Mouse (Mus musculus): ENCODE measurements at regions not wholly inside any gene's neighbourhood (a gene's known extent, or its start where the extent isn't known, plus 50 kb on each side); places are given as distances from the start of the nearest gene placed in this dataset.

GRCm38 (mm10) chr10:91883155-91883554 is 702.0 kb upstream of the Tmpo start:
- Histone ChIP-seq H3K9me3 (ENCODE audit: low read length) (no peaks in the 10 kb centered on the region), H3K4me2 (ENCODE audit: low read depth, low read length, poor library complexity, severe bottlenecking) (no peak overlapping the region), H3K27ac (ENCODE audit: low read depth, low read length) (no peak overlapping the region), H3K9ac (replicated peaks; ENCODE audit: low read length, poor library complexity, severe bottlenecking) (no peak overlapping the region), H3K4me3 (ENCODE audit: low read depth, low read length) (no peak overlapping the region), H3K36me3 (ENCODE audit: insufficient read depth, low read length) (no peaks in the 10 kb centered on the region), H3K4me1 (ENCODE audit: insufficient read depth, low read length) (peaks cover 5% of the 10 kb centered on the region; the same call in 1 of the 2 replicates), H3K27me3 (ENCODE audit: insufficient read depth, low read length) (no peaks in the 10 kb centered on the region)
- 78% methylated on average over 5 of the region's 5 CpGs for WGBS
- peak; percentile 61 for TF ChIP-seq CTCF (IDR thresholded peaks at IDR 0.05)
- ATAC-seq (ENCODE audit: low FRiP score), result no peak
- no peak for DNase-seq (ENCODE audit: low spot score)

- H3K27ac ChIP-seq (ENCODE audit: low read depth, low read length), result no peak overlapping the region
- H3K36me3 ChIP-seq (ENCODE audit: insufficient read depth, low read length), result no peaks in the 10 kb centered on the region
- 71% methylated on average over 4 of the region's 4 CpGs for WGBS
- DNase-seq (ENCODE audit: low spot score), result no peak
- ATAC-seq (ENCODE audit: low FRiP score), result no peak
- H3K27me3 ChIP-seq (ENCODE audit: insufficient read depth, low read length), result no peaks in the 10 kb centered on the region
- H3K9me3 ChIP-seq (ENCODE audit: low read length), result no peaks in the 10 kb centered on the region
- no peak overlapping the region for H3K9ac ChIP-seq (replicated peaks; ENCODE audit: low read length, poor library complexity, severe bottlenecking)
- no peak overlapping the region for H3K4me2 ChIP-seq (ENCODE audit: low read depth, low read length, poor library complexity, severe bottlenecking)
- H3K4me3 ChIP-seq (ENCODE audit: low read depth, low read length), result no peak overlapping the region
- TF ChIP-seq CTCF (IDR thresholded peaks at IDR 0.05), result no peak
- peaks cover 5% of the 10 kb centered on the region; the same call in 1 of the 2 replicates for H3K4me1 ChIP-seq (ENCODE audit: insufficient read depth, low read length)
Observed at GRCm38 (mm10) chr10:91882481-91882880, 701.4 kb upstream of the Tmpo start.

- no peak for ATAC-seq (ENCODE audit: low FRiP score)
- H3K9ac ChIP-seq (replicated peaks; ENCODE audit: low read length, poor library complexity, severe bottlenecking), result no peak overlapping the region
Observed at GRCm38 (mm10) chr10:91881521-91882228, 700.6 kb upstream of the Tmpo start.

GRCm38 (mm10) chr10:91875450-91875849 is 694.3 kb upstream of the Tmpo start:
- Histone ChIP-seq H3K4me3 (ENCODE audit: low read depth, low read length) (no peak overlapping the region), H3K9ac (replicated peaks; ENCODE audit: low read length, poor library complexity, severe bottlenecking) (no peak overlapping the region), H3K4me2 (ENCODE audit: low read depth, low read length, poor library complexity, severe bottlenecking) (no peak overlapping the region), H3K27ac (ENCODE audit: low read depth, low read length) (no peak overlapping the region), H3K36me3 (ENCODE audit: insufficient read depth, low read length) (no peaks in the 10 kb centered on the region), H3K27me3 (ENCODE audit: insufficient read depth, low read length) (no peaks in the 10 kb centered on the region), H3K9me3 (ENCODE audit: low read length) (no peaks in the 10 kb centered on the region), H3K4me1 (ENCODE audit: insufficient read depth, low read length) (no peaks in the 10 kb centered on the region)
- 85% methylated on average over 3 of the region's 3 CpGs for WGBS
- no peak for ATAC-seq (ENCODE audit: low FRiP score)
- TF ChIP-seq CTCF (IDR thresholded peaks at IDR 0.05), result no peak
- DNase-seq (ENCODE audit: low spot score), result no peak

More at GRCm38 (mm10) chr10:91881521-91882228, 700.6 kb upstream of the Tmpo start:
- Histone ChIP-seq H3K27me3 (ENCODE audit: insufficient read depth, low read length) (no peaks in the 10 kb centered on the region), H3K9me3 (ENCODE audit: low read length) (no peaks in the 10 kb centered on the region), H3K4me3 (ENCODE audit: low read depth, low read length) (no peak overlapping the region), H3K4me1 (ENCODE audit: insufficient read depth, low read length) (peaks cover 5% of the 10 kb centered on the region; the same call in 1 of the 2 replicates), H3K36me3 (ENCODE audit: insufficient read depth, low read length) (no peaks in the 10 kb centered on the region), H3K27ac (ENCODE audit: low read depth, low read length) (no peak overlapping the region), H3K4me2 (ENCODE audit: low read depth, low read length, poor library complexity, severe bottlenecking) (no peak overlapping the region)
- TF ChIP-seq CTCF (IDR thresholded peaks at IDR 0.05), result no peak
- 15% methylated on average over 9 of the region's 9 CpGs for WGBS
- DNase-seq (ENCODE audit: low spot score), result peak; percentile 51

- Histone ChIP-seq H3K36me3 (ENCODE audit: insufficient read depth, low read length) (no peaks in the 10 kb centered on the region), H3K9ac (replicated peaks; ENCODE audit: low read length, poor library complexity, severe bottlenecking) (no peak overlapping the region), H3K9me3 (ENCODE audit: low read length) (no peaks in the 10 kb centered on the region), H3K27ac (ENCODE audit: low read depth, low read length) (no peak overlapping the region), H3K4me2 (ENCODE audit: low read depth, low read length, poor library complexity, severe bottlenecking) (no peak overlapping the region), H3K4me3 (ENCODE audit: low read depth, low read length) (no peak overlapping the region), H3K27me3 (ENCODE audit: insufficient read depth, low read length) (no peaks in the 10 kb centered on the region), H3K4me1 (ENCODE audit: insufficient read depth, low read length) (no peaks in the 10 kb centered on the region)
- ATAC-seq (ENCODE audit: low FRiP score) (no peak), DNase-seq (ENCODE audit: low spot score) (peak; percentile 26)
- no peak for TF ChIP-seq CTCF (IDR thresholded peaks at IDR 0.05)
- 58% methylated on average over 4 of the region's 4 CpGs for WGBS
Observed at GRCm38 (mm10) chr10:91871244-91871643, 690.1 kb upstream of the Tmpo start.

GRCm38 (mm10) chr10:91858711-91859595 is 677.8 kb upstream of the Tmpo start:
- no peak for ATAC-seq (ENCODE audit: low FRiP score)
- Histone ChIP-seq H3K4me1 (ENCODE audit: insufficient read depth, low read length) (no peaks in the 10 kb centered on the region), H3K27ac (ENCODE audit: low read depth, low read length) (no peak overlapping the region), H3K4me3 (ENCODE audit: low read depth, low read length) (no peak overlapping the region), H3K27me3 (ENCODE audit: insufficient read depth, low read length) (no peaks in the 10 kb centered on the region), H3K4me2 (ENCODE audit: low read depth, low read length, poor library complexity, severe bottlenecking) (no peak overlapping the region), H3K36me3 (ENCODE audit: insufficient read depth, low read length) (no peaks in the 10 kb centered on the region), H3K9me3 (ENCODE audit: low read length) (no peaks in the 10 kb centered on the region), H3K9ac (replicated peaks; ENCODE audit: low read length, poor library complexity, severe bottlenecking) (no peak overlapping the region)
- TF ChIP-seq CTCF (IDR thresholded peaks at IDR 0.05), result no peak
- WGBS, result 49% methylated on average over 6 of the region's 6 CpGs
- peak; percentile 26 for DNase-seq (ENCODE audit: low spot score)

Measured in midbrain, postnatal 0 days (tissue).